Mouse (Mus musculus) C2C12 (cell line): ENCODE results near the gene Plekha5.
"Not testable (repeated sequence)": the region's sequence is repeated elsewhere in the genome, so short reads cannot be mapped to it uniquely, and the experiment has no call there.

Experiments
- CEBPB ChIP-seq: IDR thresholded peaks from one replicate; pipeline ENCODE4 v1.6.1; 2011; ENCODE audit warnings: low read depth, mild to moderate bottlenecking, control low read depth, moderate library complexity
- CTCF ChIP-seq: IDR thresholded peaks from one replicate; pipeline ENCODE4 v1.5.1; 2011; ENCODE audit not compliant: control insufficient read depth, insufficient read depth, insufficient read length
- USF1 ChIP-seq: IDR thresholded peaks from one replicate; pipeline ENCODE4 v1.6.1; 2011; ENCODE audit warnings: low read depth, mild to moderate bottlenecking, control low read depth, moderate library complexity

- TF ChIP-seq CTCF, USF1, CEBPB: not testable (repeated sequence)
Measured at GRCm38 (mm10) chr6:140500829-140501228, 77.0 kb downstream of the Plekha5 start.
